Mouse (Mus musculus): Measurements from ENCODE around the gene Six5.
A peak's percentile ranks its signal among the peaks of the same experiment; 100 is the strongest.

DNA sequence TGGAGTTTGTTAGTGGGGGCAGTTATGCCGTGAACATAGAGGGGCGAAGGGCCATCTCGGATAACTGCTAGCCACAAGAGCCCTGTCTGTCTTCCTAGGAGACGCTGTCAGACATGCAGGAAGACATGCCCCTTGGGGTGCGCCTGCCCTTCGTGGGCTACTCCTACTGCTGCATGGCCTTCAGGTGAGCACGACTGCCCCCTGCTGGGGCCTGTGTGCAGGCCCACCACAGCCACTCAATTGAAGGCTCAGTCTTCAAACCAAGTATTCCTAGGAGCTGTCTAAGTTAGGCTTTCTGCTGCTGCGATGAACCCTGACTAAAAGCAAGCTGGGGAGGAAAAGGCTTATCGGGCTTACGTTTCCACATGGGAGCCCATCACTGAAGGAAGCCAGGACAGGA lies 5.6 kb upstream of the Six5 start:
- TF ChIP-seq CTCF (IDR thresholded peaks at IDR 0.05) (peak; percentile 89), EP300 (IDR thresholded peaks at IDR 0.05) (no peak)

All from lung, postnatal 0 days (tissue).